Mouse (Mus musculus) gastrocnemius, adult 2 months (tissue): Measurements from ENCODE around the gene A030014E15Rik. TPM values are rescaled to one million over a fixed set of nuclear protein-coding genes. Genes with fewer than 3 reads are reported as not detected.
A peak's percentile ranks its signal among the peaks of the same experiment; 100 is the strongest.
"Not testable (repeated sequence)": the region's sequence is repeated elsewhere in the genome, so short reads cannot be mapped to it uniquely, and the experiment has no call there.

Experiments used
- DNase-seq: peaks from one replicate; pipeline ENCODE4 v3.0.0; 2022
- H3K27ac ChIP-seq: fragments of 200-600 bp; 2 replicates; pipeline ENCODE4 v1.8.1; 2022; ENCODE audit warnings: mild to moderate bottlenecking
- H3K4me3 ChIP-seq: fragments of 200-600 bp; 2 replicates; pipeline ENCODE4 v1.8.1; 2022; ENCODE audit warnings: mild to moderate bottlenecking, moderate library complexity
- CTCF ChIP-seq: fragments of 200-600 bp; IDR thresholded peaks from 2 replicates; pipeline ENCODE4 v1.8.1; 2022; ENCODE audit warnings: antibody characterized with exemption, mild to moderate bottlenecking, moderate library complexity
- intact Hi-C: fragments of 180-260 bp; cut with DNase I; formaldehyde crosslinking; loops from one replicate; pipeline ENCODE4 v1.15.1; 2025
- long read RNA-seq, 2 experiments: library from polyadenylated mRNA; stranded (forward); transcript quantifications; one replicate each; pipeline ENCODE4 v2.0.0; 2021
- total RNA-seq, 2 experiments: library from RNA; stranded (reverse); gene quantifications; 2 replicates each; pipeline ENCODE4 v1.2.3; 2021

The A030014E15Rik gene
- not detected for total RNA-seq
- long read RNA-seq, experiment 1: 0 reads
- long read RNA-seq, experiment 2: 0 reads

DNA sequence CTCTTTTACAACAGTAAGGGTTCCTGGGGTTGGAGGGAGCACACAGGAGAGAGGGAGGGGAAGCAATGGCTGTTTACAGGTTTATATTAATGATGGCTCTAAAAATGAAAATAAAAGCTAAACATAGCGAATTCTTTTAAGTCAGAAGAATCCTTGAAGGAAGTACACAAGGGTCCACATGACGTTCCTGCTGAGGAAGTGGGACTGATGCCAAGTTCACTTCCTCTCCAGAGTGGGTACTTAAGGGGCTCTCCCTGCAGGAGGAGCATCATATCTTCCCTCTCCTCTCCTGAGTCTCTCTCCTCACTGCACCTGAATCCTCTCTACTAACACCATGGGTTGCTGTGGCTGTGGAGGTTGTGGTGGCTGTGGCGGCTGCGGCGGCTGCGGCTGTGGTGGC is at the start of gene A030014E15Rik:
Gene A030014E15Rik (plus strand): TSS at position 268 of the 400 bp plus-strand sequence.
- intact Hi-C loops: no loop called here
- DNase-seq: no peak
- no peak within 1 kb of the TSS for H3K27ac ChIP-seq
- H3K4me3 ChIP-seq: no peak within 1 kb of the TSS
- no peak for TF ChIP-seq CTCF

DNA sequence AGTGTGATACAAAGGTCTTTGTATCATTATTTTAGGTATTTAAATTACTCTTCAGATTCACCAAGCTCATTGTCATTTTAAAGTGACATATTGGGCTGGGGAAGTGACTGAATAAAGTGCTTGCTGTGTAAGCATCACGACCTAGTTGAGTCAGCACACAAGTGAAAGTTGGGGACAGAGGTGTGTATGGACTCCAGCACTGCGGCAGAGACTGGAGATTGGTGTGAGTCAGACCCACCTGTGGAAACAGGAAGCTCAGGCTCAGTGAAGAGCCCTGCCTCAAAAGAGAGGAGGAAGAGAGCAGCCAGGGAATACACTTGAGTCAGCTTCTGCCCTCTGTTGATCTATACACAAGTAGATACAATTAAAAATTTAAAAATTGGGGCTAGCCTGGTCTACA is 45.5 kb upstream of the A030014E15Rik start:
- intact Hi-C loops: no loop called here
- no peak for DNase-seq
- no peak for TF ChIP-seq CTCF
- Histone ChIP-seq H3K27ac (no peak overlapping the region), H3K4me3 (no peak overlapping the region)

DNA sequence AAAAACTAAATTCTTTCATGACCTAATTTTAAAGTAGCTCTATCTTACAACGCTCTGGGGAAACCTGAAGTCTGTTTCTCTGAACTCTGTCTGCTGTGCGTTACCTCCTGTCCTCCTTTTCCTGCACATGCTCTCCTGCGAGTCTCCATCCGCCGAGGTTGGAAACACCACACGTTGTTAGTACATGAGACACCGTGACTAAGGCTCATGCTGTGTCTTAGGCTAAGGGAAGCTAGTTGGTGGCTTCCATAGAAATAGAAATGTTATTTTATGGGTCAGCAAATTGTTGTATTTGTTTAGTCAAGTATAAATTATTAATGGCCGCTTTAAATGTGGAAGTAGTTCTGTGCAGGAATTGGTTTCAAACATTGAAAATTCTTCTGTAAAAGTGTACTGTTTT is 44.5 kb upstream of the A030014E15Rik start:
- Histone ChIP-seq H3K4me3 (no peak overlapping the region), H3K27ac (no peak overlapping the region)
- no peak for TF ChIP-seq CTCF
- intact Hi-C loops: no loop called here
- DNase-seq: no peak

DNA sequence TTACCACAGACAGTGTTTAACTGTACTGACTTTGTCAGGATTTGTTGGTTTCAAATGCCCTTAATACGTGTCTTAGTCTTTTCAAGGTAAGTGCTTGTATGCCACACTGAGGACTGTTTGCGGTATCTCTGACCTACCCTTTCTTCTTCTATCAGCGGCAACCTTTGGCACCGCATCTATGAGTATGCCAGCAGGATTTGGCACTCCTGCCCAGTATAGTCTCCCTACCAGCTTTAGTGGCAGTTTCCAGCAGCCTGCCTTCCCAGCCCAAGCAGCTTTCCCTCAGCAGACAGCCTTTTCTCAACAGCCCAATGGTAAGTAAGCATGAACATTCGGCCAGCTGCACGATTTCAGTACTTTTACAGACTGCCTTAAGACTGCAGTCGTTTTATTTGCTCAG is 31.4 kb upstream of the A030014E15Rik start:
- intact Hi-C loops: no loop called here
- no peak for DNase-seq
- TF ChIP-seq CTCF: no peak

DNA sequence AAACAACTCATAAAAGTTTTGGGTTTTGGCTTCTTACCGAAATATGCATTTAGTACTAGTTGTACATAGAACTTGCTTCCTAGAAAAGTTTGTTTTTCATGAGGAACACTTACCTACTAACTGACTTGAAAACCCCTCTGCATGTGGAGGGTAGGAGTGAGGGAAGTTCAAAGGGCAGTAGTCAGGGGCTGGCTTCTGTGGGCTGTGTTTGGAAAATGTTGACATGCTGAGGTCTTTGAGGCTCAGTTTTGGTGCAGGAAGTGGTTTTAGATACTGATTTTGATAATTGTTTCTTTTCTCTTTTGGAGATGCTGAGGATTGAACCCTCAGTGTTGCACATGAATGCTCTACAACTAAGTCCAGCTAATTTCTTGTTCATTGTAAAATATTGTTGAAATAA is 24.1 kb upstream of the A030014E15Rik start:
- no peak overlapping the region for H3K27ac ChIP-seq
- intact Hi-C loops: no loop called here
- TF ChIP-seq CTCF: no peak
- no peak for DNase-seq
- H3K4me3 ChIP-seq: no peak overlapping the region

More for the DNA sequence above, 31.4 kb upstream of the A030014E15Rik start:
- no peak overlapping the region for H3K4me3 ChIP-seq
- no peak overlapping the region for H3K27ac ChIP-seq

DNA sequence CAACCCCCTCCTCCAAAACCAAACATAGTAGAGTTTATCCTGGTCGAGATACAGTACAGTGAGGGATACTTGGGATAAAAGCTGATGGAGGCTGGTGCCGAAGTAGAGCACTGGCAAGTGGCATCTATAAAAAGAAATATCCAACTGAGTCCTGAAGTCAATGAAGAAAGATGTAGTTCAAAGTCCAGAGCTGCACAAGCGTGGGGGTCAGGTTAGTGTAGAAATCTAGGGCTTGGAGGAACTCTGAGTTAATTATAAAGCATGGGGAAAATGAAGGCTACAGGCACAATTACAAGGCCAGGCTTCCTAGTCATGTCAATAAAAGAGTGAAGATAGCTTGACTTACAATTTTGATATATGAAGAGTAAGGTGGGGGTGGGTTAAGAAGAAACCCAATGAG is 23.5 kb upstream of the A030014E15Rik start:
- intact Hi-C loops: no loop called here
- H3K27ac ChIP-seq: no peak overlapping the region
- no peak for DNase-seq
- TF ChIP-seq CTCF: no peak
- H3K4me3 ChIP-seq: no peak overlapping the region

DNA sequence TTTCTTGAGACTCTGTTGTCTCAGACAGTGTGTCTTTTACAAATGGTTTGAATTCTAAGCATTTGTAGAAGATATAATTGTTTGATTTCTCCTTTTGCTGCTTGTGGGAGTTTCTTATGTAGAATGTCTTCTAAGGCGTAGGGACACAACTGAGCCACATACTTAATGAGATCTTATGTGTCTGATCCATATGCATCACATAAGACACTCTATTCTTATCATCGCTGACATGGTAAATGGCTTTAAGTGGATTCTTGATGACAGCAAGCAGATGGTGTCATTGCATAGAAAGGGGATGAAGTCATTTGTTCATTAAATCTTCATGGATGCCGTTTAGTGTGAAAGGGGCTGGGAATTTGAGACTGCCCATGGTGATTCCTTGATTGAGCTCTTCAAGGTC is 18.8 kb upstream of the A030014E15Rik start:
- intact Hi-C loops: no loop called here
- no peak overlapping the region for H3K4me3 ChIP-seq
- H3K27ac ChIP-seq: no peak overlapping the region
- no peak for TF ChIP-seq CTCF
- DNase-seq: no peak

DNA sequence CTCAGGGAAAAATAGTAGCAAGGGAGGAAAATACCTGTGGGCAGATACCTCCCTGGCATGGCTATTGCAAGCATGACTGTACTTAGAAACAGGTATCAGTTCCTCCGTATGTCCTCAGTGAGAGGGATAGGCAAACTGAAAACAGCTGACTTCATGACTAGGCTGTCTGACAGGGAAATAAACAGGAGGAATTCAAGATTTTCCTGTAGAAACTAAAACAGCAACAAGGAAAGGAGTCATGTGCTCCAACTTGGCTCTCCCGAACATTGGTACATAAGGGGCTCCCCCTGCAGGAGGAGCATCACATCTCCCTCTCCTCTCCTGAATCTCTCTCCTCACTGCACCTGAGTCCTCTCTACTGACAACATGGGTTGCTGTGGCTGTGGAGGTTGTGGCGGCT is 11.7 kb upstream of the A030014E15Rik start, which contains the start of gene A030005L19Rik:
Gene A030005L19Rik (plus strand): TSS at position 301 of the 400 bp plus-strand sequence.
- Histone ChIP-seq H3K4me3 (no peak within 1 kb of the TSS), H3K27ac (no peak within 1 kb of the TSS)
- no peak for DNase-seq
- peak; percentile 22; the same call in 1 of the 2 replicates for TF ChIP-seq CTCF
- intact Hi-C loops: no loop called here

DNA sequence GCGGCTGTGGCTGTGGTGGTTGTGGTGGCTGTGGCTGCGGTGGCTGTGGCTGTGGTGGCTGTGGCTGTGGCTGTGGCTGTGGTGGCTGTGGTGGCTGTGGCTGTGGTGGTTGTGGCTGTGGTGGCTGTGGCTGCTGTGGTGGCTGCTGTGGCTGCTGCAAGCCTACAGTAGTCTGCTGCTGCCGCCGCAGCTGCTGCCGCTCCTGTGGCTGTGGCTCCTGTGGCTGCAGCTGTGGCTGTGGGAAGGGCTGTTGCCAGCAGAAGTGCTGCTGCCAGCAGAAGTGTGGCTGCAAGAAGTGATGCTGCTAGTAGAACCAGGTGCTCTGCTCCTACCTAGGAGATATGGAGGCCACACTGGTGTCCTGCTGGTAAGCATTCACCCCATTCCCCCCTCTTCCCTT is 11.3 kb upstream of the A030014E15Rik start:
- intact Hi-C loops, H3K4me3 ChIP-seq, DNase-seq, H3K27ac ChIP-seq: not testable (repeated sequence)

DNA sequence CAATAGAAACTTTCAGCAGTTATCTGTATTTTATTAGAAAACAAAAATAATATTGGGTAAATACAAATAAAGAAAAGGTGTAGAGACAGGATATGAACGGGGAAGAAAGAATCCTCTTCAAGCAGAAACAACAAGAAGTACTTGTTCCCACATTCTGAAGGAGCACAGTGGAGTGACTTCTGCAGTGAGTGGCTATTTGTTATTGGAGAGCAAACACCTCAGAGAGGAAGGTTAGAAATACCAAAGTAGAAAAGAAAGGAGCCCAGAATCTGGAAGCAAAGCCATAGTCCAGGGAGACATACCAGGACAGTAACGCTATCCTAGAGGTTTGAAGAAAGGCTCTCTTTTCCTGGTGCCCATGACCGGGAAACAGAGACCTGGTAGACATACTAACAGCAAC is 5.8 kb downstream of the A030014E15Rik start:
- intact Hi-C loops, DNase-seq, H3K27ac ChIP-seq, H3K4me3 ChIP-seq: not testable (repeated sequence)

DNA sequence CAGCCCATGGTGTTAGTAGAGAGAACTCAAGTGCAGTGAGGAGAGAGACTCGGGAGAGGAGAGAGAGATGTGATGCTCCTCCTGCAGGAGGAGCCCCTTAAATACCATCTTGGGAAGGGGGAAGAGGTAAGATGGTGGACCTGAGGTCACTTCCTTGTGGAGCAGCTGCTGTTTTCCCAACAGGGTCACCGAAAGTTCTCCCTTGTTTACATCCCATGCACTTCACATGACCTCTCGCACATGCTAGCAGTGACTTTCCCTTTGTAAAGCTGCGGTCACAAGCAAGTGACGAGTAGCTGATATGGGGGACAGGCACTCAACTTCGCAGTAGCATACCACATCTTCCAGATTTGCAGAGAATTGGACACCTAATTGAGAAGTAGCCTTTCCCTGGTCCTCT is 6.6 kb downstream of the A030014E15Rik start, which contains the start of gene Gm6217:
Gene Gm6217 (minus strand): TSS at position 74 of the 400 bp plus-strand sequence.
- H3K27ac ChIP-seq, intact Hi-C loops, DNase-seq: not testable (repeated sequence)

DNA sequence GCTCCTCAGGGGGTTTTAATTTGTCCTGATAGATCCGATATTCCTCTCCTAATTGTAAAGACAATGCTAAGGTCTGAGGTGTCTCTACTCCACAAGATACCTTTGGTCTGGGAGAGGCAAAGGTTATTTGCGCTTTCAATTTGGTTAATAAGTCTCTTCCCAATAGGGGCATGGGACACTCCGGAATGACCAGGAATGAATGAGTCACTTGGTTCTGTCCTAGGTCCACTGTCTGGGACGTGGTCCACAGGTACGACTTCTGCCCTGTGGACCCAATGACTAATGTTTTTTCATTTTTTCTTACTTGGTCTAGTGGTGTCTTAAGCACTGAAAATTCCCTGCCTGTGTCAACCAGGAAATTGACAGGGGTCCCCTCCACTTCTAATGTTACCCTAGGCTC is 13.9 kb downstream of the A030014E15Rik start:
- intact Hi-C loops: no loop called here
- Histone ChIP-seq H3K27ac (no peak overlapping the region), H3K4me3 (no peak overlapping the region)
- TF ChIP-seq CTCF: no peak
- DNase-seq: no peak

More for the DNA sequence above, 6.6 kb downstream of the A030014E15Rik start, which contains the start of gene Gm6217:
- H3K4me3 ChIP-seq: not testable (repeated sequence)

DNA sequence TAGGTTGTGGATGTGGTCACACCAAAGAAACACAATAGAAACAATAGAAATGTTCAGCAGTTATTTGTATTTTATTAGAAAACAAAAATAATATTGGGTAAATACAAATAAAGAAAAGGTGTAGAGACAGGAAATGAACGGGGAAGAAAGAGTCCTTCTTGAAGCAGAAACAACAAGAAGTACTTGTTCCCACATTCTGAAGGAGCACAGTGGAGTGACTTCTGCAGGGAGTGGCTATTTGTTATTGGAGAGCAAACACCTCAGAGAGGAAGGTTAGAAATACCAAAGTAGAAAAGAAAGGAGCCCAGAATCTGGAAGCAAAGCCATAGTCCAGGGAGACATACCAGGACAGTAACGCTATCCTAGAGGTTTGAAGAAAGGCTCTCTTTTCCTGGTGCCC is 17.8 kb downstream of the A030014E15Rik start:
- intact Hi-C loops, DNase-seq: not testable (repeated sequence)

DNA sequence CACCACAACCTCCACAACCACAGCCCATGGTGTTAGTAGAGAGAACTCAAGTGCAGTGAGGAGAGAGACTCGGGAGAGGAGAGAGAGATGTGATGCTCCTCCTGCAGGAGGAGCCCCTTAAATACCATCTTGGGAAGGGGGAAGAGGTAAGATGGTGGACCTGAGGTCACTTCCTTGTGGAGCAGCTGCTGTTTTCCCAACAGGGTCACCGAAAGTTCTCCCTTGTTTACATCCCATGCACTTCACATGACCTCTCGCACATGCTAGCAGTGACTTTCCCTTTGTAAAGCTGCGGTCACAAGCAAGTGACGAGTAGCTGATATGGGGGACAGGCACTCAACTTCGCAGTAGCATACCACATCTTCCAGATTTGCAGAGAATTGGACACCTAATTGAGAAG is 18.6 kb downstream of the A030014E15Rik start, which contains the start of gene A030003K21Rik:
Gene A030003K21Rik (minus strand): TSS at position 94 of the 400 bp plus-strand sequence.
- H3K4me3 ChIP-seq, DNase-seq, intact Hi-C loops, H3K27ac ChIP-seq: not testable (repeated sequence)

More for the DNA sequence above, 17.8 kb downstream of the A030014E15Rik start:
- not testable (repeated sequence) for H3K4me3 ChIP-seq, H3K27ac ChIP-seq

DNA sequence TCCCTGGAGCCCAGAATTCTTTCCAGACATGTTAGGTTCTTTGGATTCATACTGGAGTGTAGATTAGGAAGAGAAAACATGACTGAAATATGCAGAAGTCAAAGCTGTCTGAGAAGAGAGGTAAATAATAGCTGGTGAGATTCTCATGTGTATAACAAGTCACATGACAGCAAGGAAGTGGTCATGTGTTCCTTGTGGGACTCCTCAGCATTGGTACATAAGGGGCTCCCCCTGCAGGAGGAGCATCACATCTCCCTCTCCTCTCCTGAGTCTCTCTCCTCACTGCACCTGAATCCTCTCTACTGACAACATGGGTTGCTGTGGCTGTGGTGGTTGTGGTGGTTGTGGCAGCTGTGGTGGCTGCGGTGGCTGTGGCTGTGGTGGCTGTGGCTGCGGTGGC is 21.3 kb downstream of the A030014E15Rik start:
- H3K4me3 ChIP-seq, H3K27ac ChIP-seq, DNase-seq, intact Hi-C loops: not testable (repeated sequence)
